ENCODE assay signal across 19 mouse cellular contexts in the genomic region with DNA sequence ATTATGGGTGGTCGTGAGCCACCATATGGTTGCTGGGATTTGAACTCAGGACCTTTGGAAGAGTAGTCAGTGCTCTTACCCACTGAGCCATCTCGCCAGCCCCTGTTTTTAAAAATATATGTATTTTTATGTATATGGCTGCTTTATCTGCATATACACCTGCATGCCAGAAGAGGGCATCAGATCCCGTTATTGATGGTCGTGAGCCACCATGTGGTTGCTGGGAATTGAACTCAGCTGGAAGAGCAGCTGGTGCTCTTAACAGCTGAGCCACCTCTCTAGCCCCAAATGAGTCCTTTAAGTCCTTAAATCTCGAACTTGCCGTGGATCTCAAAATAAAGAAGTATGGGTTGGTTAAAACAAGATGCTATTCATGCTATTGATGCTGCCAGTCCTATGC. TPM values are rescaled to one million over a fixed set of nuclear protein-coding genes. Genes with fewer than 3 reads are reported as not detected.
DNase-seq lines count a peak whose midpoint lies in the region; ATAC-seq and TF ChIP-seq lines count a peak whose summit lies in the region.
"Not testable (repeated sequence)": the region's sequence is repeated elsewhere in the genome, so short reads cannot be mapped to it uniquely, and the experiment has no call there.
"Had no signal": no experiment of that assay in that cellular context is flagged by ENCODE, and none has a peak within 500 bp of the region (broad histone marks: within the 10 kb centered on the region; RNA-seq: fewer than 3 reads in every experiment).

No protein-coding gene starts in this region.

- not testable (repeated sequence) for H3K36me3 ChIP-seq in ES-Bruce4 (ENCODE audit: control insufficient read depth, insufficient read depth, low read length, poor library complexity, severe bottlenecking); intestine, postnatal 0 days (ENCODE audit: control insufficient read depth, insufficient read depth); liver, adult 2 months (ENCODE audit: control insufficient read depth, insufficient read depth, low read length); midbrain, postnatal 0 days (ENCODE audit: insufficient read depth, low read length)

- WGBS in bone marrow, adult 2 months = 51% methylated on average over 6 of the region's 6 CpGs
- WGBS in intestine, postnatal 0 days = 64% methylated on average over 6 of the region's 6 CpGs
- 60% methylated on average over 6 of the region's 6 CpGs for WGBS in liver, adult 2 months
- 70% methylated on average over 6 of the region's 6 CpGs for WGBS in midbrain, postnatal 0 days

- not testable (repeated sequence) for H3K9ac ChIP-seq in ES-Bruce4 (ENCODE audit: low read depth, poor library complexity, severe bottlenecking); intestine, postnatal 0 days (ENCODE audit: low read depth, low read length); liver, adult 2 months (ENCODE audit: low read depth, low read length); midbrain, postnatal 0 days (replicated peaks; ENCODE audit: low read length, poor library complexity, severe bottlenecking)

- not testable (repeated sequence) for H3K4me2 ChIP-seq in intestine, postnatal 0 days (replicated peaks; ENCODE audit: low read depth); midbrain, postnatal 0 days (ENCODE audit: low read depth, low read length, poor library complexity, severe bottlenecking)

- not testable (repeated sequence) for H3K4me3 ChIP-seq in ES-Bruce4 (ENCODE audit: low read depth, low read length); bone marrow, adult 2 months (replicated peaks; ENCODE audit: control insufficient read depth, low read depth, low read length); intestine, postnatal 0 days (ENCODE audit: low read depth, low read length); liver, adult 2 months (ENCODE audit: insufficient read depth, low read depth, low read length); midbrain, postnatal 0 days (ENCODE audit: low read depth, low read length)

- TF ChIP-seq CTCF in ES-Bruce4 (IDR thresholded peaks at IDR 0.05; ENCODE audit: low read depth, low read length) = peak; percentile 38
- peak; percentile 21; the same call in 1 of the 2 replicates for TF ChIP-seq CTCF in bone marrow, adult 2 months (IDR thresholded peaks at IDR 0.05; ENCODE audit: control insufficient read depth, insufficient read depth, low read length)
- TF ChIP-seq CTCF in intestine, postnatal 0 days (IDR thresholded peaks at IDR 0.05; ENCODE audit: low read depth) = peak; percentile 36
- TF ChIP-seq CTCF in liver, adult 2 months (IDR thresholded peaks at IDR 0.05; ENCODE audit: low read depth, low read length) = peak; percentile 16; the same call in 1 of the 2 replicates
- 0 out of 2 replicates have a peak, but pooled peaks have one; percentile 15 for TF ChIP-seq CTCF in midbrain, postnatal 0 days (IDR thresholded peaks at IDR 0.05)

- not testable (repeated sequence) for H3K27ac ChIP-seq in ES-Bruce4 (ENCODE audit: insufficient read depth, low read length); bone marrow, adult 2 months (ENCODE audit: control insufficient read depth, insufficient read depth, low read depth, low read length, poor library complexity); intestine, postnatal 0 days (ENCODE audit: low read depth, low read length); liver, adult 2 months (replicated peaks; ENCODE audit: insufficient read depth, low read depth, low read length); midbrain, postnatal 0 days (ENCODE audit: low read depth, low read length)

- ATAC-seq in intestine, postnatal 0 days; midbrain, postnatal 0 days (ENCODE audit: low FRiP score): not testable (repeated sequence)

- TF ChIP-seq POLR2A in ES-Bruce4 (IDR thresholded peaks at IDR 0.05; ENCODE audit: insufficient read depth, low read length); bone marrow, adult 2 months (IDR thresholded peaks at IDR 0.05; ENCODE audit: borderline replicate concordance, control insufficient read depth, low read depth, low read length); liver, adult 2 months (IDR thresholded peaks at IDR 0.05; ENCODE audit: extremely low read depth, insufficient read depth, low read length): not testable (repeated sequence)

- TF ChIP-seq EP300 in ES-Bruce4 (IDR thresholded peaks at IDR 0.05; ENCODE audit: insufficient read depth, low read depth, low read length) = not testable (repeated sequence)

- DNase-seq in A20 (ENCODE audit: low read depth, low spot score) (peak; percentile 51), NIH3T3 (ENCODE audit: low read depth) (peak; percentile 34)
- not testable (repeated sequence) for DNase-seq in liver, adult 2 months (ENCODE audit: extremely low read depth, low read depth, low spot score); midbrain, postnatal 0 days (ENCODE audit: low spot score)

- not testable (repeated sequence) for H3K4me1 ChIP-seq in ES-Bruce4 (ENCODE audit: control insufficient read depth, insufficient read depth, low read length); bone marrow, adult 2 months (ENCODE audit: control insufficient read depth, insufficient read depth, low read length); intestine, postnatal 0 days (replicated peaks; ENCODE audit: control insufficient read depth, insufficient read depth, low read length); liver, adult 2 months (ENCODE audit: control insufficient read depth, insufficient read depth, low read length); midbrain, postnatal 0 days (ENCODE audit: insufficient read depth, low read length)

- not testable (repeated sequence) for H3K9me3 ChIP-seq in ES-Bruce4 (replicated peaks; ENCODE audit: control insufficient read depth, insufficient read depth, low read length, poor library complexity, severe bottlenecking); intestine, postnatal 0 days (ENCODE audit: control insufficient read depth); midbrain, postnatal 0 days (ENCODE audit: low read length)

- not testable (repeated sequence) for H3K79me2 ChIP-seq in liver, adult 2 months (ENCODE audit: control insufficient read depth, insufficient read depth, low read length)

- not testable (repeated sequence) for H3K27me3 ChIP-seq in ES-Bruce4 (ENCODE audit: control insufficient read depth, insufficient read depth, low read length, poor library complexity, severe bottlenecking); intestine, postnatal 0 days (replicated peaks; ENCODE audit: control insufficient read depth, insufficient read depth, low read length); liver, adult 2 months (ENCODE audit: control insufficient read depth, insufficient read depth, low read length); midbrain, postnatal 0 days (ENCODE audit: insufficient read depth, low read length)

RNA-seq across cellular contexts. Expression of a gene that starts 6.8 kb away (rescaled TPM):
- not detected in 2 replicates for polyA plus RNA-seq in ES-Bruce4 (2011; ENCODE audit: insufficient read depth, insufficient read length, low read depth, missing spikeins)
- polyA plus RNA-seq in bone marrow, adult 2 months (2011; ENCODE audit: insufficient read depth, insufficient read length, low replicate concordance, missing spikeins) = not detected in 2 replicates
- not detected in 2 replicates for polyA plus RNA-seq in intestine, postnatal 0 days (2015; fragmentation: Nextera tagmentation; extraction: Ambion mirVana)
- not detected in 2 replicates for total RNA-seq in liver, adult 2 months (2014; rRNA removed)
- not detected in 2 replicates for polyA plus RNA-seq in liver, adult 2 months (2012; rRNA removed)
- 9.0 and 16.7 TPM in 2 replicates for total RNA-seq in midbrain, postnatal 0 days (2014; rRNA removed)
- polyA plus RNA-seq in midbrain, postnatal 0 days (2015; fragmentation: Nextera tagmentation; extraction: Ambion mirVana) = 7.5 and 9.1 TPM in 2 replicates
- total RNA-seq: adrenal gland, adult 18-20 months; adrenal gland, postnatal 14 days; gastrocnemius, postnatal 10 days; gastrocnemius, postnatal 4 days; heart, adult 8-10 months; heart, postnatal 25 days had no signal
- polyA plus RNA-seq: activated CD4-positive, CD25-positive, alpha-beta regulatory T cell, adult 4 months; CD4-positive, CD25-positive, alpha-beta regulatory T cell, adult 4 months; forebrain, embryonic 12.5 days; G1E; heart, embryonic 12.5 days; intestine, embryonic 16.5 days had no signal
